ENCODE assay signal across 20 mouse cellular contexts in the genomic region with DNA sequence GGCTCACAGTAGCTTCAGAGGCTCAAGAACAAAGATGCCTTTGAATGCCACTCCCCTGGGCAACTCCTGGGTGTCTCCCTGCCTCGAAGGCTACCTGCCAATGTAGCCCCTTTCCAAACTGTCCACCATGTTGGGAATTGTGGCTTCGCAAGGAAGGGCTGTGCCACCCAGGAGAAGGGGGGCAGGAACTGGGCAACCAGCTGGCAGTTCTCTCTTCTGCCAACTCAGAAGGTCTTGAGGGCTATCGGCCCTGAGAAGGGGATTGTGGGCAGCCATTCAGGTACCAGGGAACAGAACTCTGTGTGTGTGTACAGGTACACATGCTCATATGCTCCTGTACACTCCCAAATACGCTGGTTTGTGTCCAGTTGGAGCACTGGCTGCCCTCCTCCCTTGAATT. TPM values are rescaled to one million over a fixed set of nuclear protein-coding genes. Genes with fewer than 3 reads are reported as not detected.
DNase-seq lines count a peak whose midpoint lies in the region; ATAC-seq lines count a peak whose summit lies in the region.
"Had no signal": no experiment of that assay in that cellular context is flagged by ENCODE, and none has a peak within 500 bp of the region (broad histone marks: within the 10 kb centered on the region; RNA-seq: fewer than 3 reads in every experiment).

No protein-coding gene starts in this region.

- H3K4me3 ChIP-seq in forebrain, embryonic 15.5 days = no peak overlapping the region
- H3K4me3 ChIP-seq in forebrain, embryonic 13.5 days = no peak overlapping the region
- no peak overlapping the region for H3K4me3 ChIP-seq in hindbrain, embryonic 13.5 days
- H3K4me3 ChIP-seq in hindbrain, embryonic 12.5 days = no peak overlapping the region
- H3K4me3 ChIP-seq: forebrain, embryonic 10.5 days; hindbrain, embryonic 10.5 days; hindbrain, embryonic 15.5 days had no signal

- peak; percentile 56 to 66 for DNase-seq in cerebellum, postnatal 10 days
- no peak for DNase-seq in cerebellum, postnatal 4 days (ENCODE audit: low spot score in 2 of 2)
- DNase-seq: adrenal gland, adult 8-10 months; adrenal gland, postnatal 25 days; cerebellum, adult 18-20 months; cerebellum, adult 9-10 months; cerebellum, postnatal 36 days; gastrocnemius, postnatal 10 days; gastrocnemius, postnatal 36 days; kidney, adult 2 months had no signal

- no peaks in the 10 kb centered on the region for H3K9me3 ChIP-seq in forebrain, embryonic 15.5 days
- no peaks in the 10 kb centered on the region for H3K9me3 ChIP-seq in forebrain, embryonic 13.5 days (replicated peaks)
- H3K9me3 ChIP-seq in hindbrain, embryonic 13.5 days = no peaks in the 10 kb centered on the region
- no peaks in the 10 kb centered on the region for H3K9me3 ChIP-seq in hindbrain, embryonic 12.5 days (replicated peaks)
- H3K9me3 ChIP-seq: forebrain, embryonic 10.5 days; hindbrain, embryonic 10.5 days; hindbrain, embryonic 15.5 days had no signal

- H3K27me3 ChIP-seq in forebrain, embryonic 15.5 days = no peaks in the 10 kb centered on the region
- H3K27me3 ChIP-seq in forebrain, embryonic 13.5 days = peaks cover 9% of the 10 kb centered on the region; the same call in 1 of the 2 replicates
- H3K27me3 ChIP-seq in hindbrain, embryonic 13.5 days = 0 out of 2 replicates have a peak, but pooled peaks cover 19% of the 10 kb centered on the region
- peaks cover 20% of the 10 kb centered on the region for H3K27me3 ChIP-seq in hindbrain, embryonic 12.5 days
- H3K27me3 ChIP-seq: hindbrain, embryonic 15.5 days had no signal

- ATAC-seq in forebrain, embryonic 15.5 days (replicated peaks) = no peak
- ATAC-seq in forebrain, embryonic 13.5 days = no peak
- no peak for ATAC-seq in hindbrain, embryonic 13.5 days (ENCODE audit: low FRiP score)
- no peak for ATAC-seq in hindbrain, embryonic 12.5 days (ENCODE audit: low FRiP score)
- ATAC-seq: activated CD4-positive, CD25-positive, alpha-beta regulatory T cell, adult 4 months; intestine, postnatal 0 days had no signal

- H3K4me1 ChIP-seq in forebrain, embryonic 15.5 days = peaks cover 37% of the 10 kb centered on the region
- H3K4me1 ChIP-seq in forebrain, embryonic 13.5 days = peaks cover 32% of the 10 kb centered on the region
- peaks cover 32% of the 10 kb centered on the region for H3K4me1 ChIP-seq in hindbrain, embryonic 13.5 days (replicated peaks)
- H3K4me1 ChIP-seq in hindbrain, embryonic 12.5 days = peaks cover 13% of the 10 kb centered on the region

- 0 out of 2 replicates have a peak overlapping the region, but pooled peaks have one; percentile 76 for H3K4me2 ChIP-seq in forebrain, embryonic 15.5 days (replicated peaks)
- no peak overlapping the region for H3K4me2 ChIP-seq in forebrain, embryonic 13.5 days
- no peak overlapping the region for H3K4me2 ChIP-seq in hindbrain, embryonic 13.5 days
- no peak overlapping the region for H3K4me2 ChIP-seq in hindbrain, embryonic 12.5 days (replicated peaks)
- H3K4me2 ChIP-seq: heart, embryonic 11.5 days had no signal

- H3K36me3 ChIP-seq in forebrain, embryonic 15.5 days = peaks cover 3% of the 10 kb centered on the region; the same call in 1 of the 2 replicates
- H3K36me3 ChIP-seq in forebrain, embryonic 13.5 days (ENCODE audit: poor library complexity, severe bottlenecking) = peaks cover 7% of the 10 kb centered on the region
- H3K36me3 ChIP-seq in hindbrain, embryonic 13.5 days = peaks cover 5% of the 10 kb centered on the region
- H3K36me3 ChIP-seq in hindbrain, embryonic 12.5 days = peaks cover 2% of the 10 kb centered on the region; the same call in 1 of the 2 replicates
- H3K36me3 ChIP-seq: forebrain, embryonic 10.5 days; hindbrain, embryonic 10.5 days had no signal

- H3K27ac ChIP-seq in forebrain, embryonic 15.5 days (replicated peaks) = no peak overlapping the region
- H3K27ac ChIP-seq in forebrain, embryonic 13.5 days = no peak overlapping the region
- no peak overlapping the region for H3K27ac ChIP-seq in hindbrain, embryonic 13.5 days
- no peak overlapping the region for H3K27ac ChIP-seq in hindbrain, embryonic 12.5 days
- H3K27ac ChIP-seq: forebrain, embryonic 10.5 days; hindbrain, embryonic 10.5 days; hindbrain, embryonic 15.5 days had no signal

- H3K9ac ChIP-seq in forebrain, embryonic 15.5 days (replicated peaks) = no peak overlapping the region
- no peak overlapping the region for H3K9ac ChIP-seq in forebrain, embryonic 13.5 days
- 0 out of 2 replicates have a peak overlapping the region, but pooled peaks have one; percentile 8 for H3K9ac ChIP-seq in hindbrain, embryonic 13.5 days
- no peak overlapping the region for H3K9ac ChIP-seq in hindbrain, embryonic 12.5 days
- H3K9ac ChIP-seq: hindbrain, embryonic 15.5 days had no signal

- 77% methylated on average over 4 of the region's 4 CpGs for WGBS in forebrain, embryonic 15.5 days
- 87% methylated on average over 4 of the region's 4 CpGs for WGBS in forebrain, embryonic 13.5 days
- 84% methylated on average over 4 of the region's 4 CpGs for WGBS in hindbrain, embryonic 13.5 days
- WGBS in hindbrain, embryonic 12.5 days = 86% methylated on average over 4 of the region's 4 CpGs

RNA-seq across cellular contexts. Expression of gene Mturn, which starts 2.7 kb away (rescaled TPM):
- 121 and 129 TPM in 2 replicates for polyA plus RNA-seq in forebrain, embryonic 15.5 days (2015; fragmentation: Nextera tagmentation; extraction: Ambion mirVana)
- 54.3 and 55.7 TPM in 2 replicates for polyA plus RNA-seq in forebrain, embryonic 13.5 days (2015; fragmentation: Nextera tagmentation; extraction: Ambion mirVana)
- 71.0 and 75.9 TPM in 2 replicates for polyA plus RNA-seq in hindbrain, embryonic 13.5 days (2015; fragmentation: Nextera tagmentation; extraction: Ambion mirVana)
- 54.5 and 59.9 TPM in 2 replicates for polyA plus RNA-seq in hindbrain, embryonic 12.5 days (2016; fragmentation: Nextera tagmentation; extraction: Ambion mirVana)

Comparison
In these comparisons a context has a peak if more than half of its experiments do, and no peak if none do; other contexts are left out.
1. DNase-seq: peak in cerebellum, postnatal 10 days (2 of 2); none in cerebellum, postnatal 4 days (0 of 2).